Mouse (Mus musculus) spleen, postnatal 4 days (tissue): ENCODE measurements around the gene Igf1r.

Experiments used
- DNase-seq, 2 experiments: peaks; one replicate each; pipeline ENCODE4 v3.0.0; 2022; ENCODE audit warnings: low spot score in 2 of 2

The Igf1r gene

GRCm38 (mm10) chr7:68053002-68053624, 100.5 kb downstream of the Igf1r start:
- no peak for DNase-seq

- no peak for DNase-seq
Observed at GRCm38 (mm10) chr7:68054498-68054897, 101.9 kb downstream of the Igf1r start.

DNA sequence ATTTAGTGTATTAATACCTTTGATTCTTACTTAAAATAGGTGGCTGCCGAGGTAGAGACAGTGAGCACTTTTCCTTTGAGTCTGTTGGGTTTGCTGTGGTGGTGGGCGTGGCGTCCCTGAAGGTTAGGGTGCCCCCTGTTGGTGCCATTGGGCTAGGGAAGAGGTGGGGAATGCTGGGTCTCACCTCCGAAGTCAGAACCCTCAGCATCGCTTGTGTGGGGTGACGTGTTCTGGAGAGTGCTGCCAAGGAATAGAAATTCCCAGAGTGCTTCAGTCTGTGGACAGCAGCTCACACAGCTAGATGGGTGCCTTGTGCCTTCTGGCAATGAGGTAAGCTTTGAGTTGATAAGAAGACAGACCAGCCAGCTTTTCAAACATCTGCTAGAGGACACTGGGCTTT, 102.3 kb downstream of the Igf1r start:
- no peak for DNase-seq

DNA sequence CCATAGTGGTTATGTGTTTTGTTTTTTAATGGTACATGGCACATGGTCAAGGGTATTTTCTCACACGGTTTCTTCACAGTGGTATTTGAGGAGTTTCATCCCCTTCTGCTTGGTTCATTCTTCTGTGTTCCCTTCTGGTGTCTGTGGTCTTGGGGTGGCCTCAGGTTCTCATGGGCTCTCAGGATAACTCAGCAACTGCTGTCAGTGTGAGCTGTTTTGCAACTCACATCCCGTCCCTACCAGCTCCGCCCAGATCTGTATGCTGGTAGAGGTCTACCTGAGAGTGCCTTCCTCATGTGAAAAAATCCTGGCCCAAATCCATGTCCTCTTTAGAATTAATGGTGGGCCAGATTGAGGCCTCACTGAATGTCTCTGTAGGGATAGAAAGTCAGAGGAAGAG, 104.4 kb downstream of the Igf1r start:
- DNase-seq = no peak

- DNase-seq = no peak
Observed at GRCm38 (mm10) chr7:68059690-68060089, 107.1 kb downstream of the Igf1r start.

DNA sequence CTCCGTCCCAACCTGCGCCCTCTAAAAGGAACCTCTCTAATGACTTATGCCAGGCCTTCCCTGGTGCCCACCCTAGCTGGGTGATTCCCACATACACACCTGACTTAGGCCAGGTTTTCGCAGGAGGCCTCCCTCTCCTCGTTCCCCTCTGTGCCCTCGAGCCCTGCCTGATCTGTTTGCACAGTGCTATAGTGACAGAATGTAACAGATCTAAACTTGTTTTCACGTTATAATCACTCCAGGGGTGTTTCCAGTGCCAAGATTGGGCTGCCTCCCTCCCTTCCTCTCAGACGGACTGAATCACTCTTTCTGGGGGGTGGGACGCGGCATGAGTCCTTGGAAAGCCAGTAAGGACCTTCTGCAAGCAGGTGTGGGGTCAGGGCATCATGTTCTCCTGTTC, 108.8 kb downstream of the Igf1r start:
- DNase-seq = no peak

DNA sequence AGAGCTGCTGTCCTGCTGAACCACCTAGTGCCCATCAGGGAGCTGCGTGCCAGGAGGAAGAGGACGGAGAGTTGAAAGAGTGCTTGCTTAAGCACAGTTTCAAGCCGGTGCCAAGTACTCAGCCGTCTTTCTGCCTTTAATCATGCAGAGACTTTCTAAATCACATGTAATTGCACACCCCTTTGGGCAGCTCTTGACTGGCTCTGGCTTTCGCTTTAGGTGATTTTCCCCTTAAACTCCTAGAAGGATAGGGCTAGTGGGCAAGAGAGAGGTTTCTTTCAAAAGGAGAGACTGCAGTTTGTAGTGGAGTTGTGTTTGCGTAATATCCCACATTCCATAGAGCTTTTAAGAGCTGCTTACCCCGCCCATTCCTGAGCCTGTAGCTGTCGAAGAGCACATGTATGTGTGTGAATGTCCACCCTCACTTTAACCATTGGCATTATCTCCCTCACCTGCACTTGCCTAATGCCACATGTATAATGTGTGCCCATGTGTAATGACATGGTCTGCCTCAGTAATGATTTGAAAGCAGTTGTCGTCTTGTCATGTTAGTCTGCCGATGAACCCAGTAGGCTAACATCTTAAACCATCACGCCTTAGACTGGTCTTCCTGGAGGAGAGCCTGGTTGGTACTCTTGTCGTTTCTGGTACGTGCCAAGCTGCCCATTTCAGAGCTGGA, 109.7 kb downstream of the Igf1r start:
- DNase-seq = no peak

DNA sequence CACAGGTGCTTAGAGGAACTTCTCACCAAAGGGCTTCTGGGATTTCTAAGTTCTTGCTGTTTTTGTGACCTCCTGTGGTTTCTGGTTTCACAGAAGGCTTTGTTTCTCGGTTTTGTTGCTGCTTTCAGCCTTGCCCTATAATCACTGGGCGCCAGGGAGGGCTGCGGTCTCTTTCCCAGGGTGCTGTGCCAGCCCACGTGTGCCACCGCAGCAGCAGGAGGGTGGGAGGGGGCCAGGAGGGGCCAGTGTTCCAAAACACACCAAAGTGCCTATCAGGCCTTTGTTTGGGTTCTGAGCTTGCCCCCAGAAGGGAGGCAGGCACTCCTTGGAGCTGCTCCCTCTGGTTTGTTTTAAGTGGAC, 110.2 kb downstream of the Igf1r start:
- DNase-seq = no peak

DNA sequence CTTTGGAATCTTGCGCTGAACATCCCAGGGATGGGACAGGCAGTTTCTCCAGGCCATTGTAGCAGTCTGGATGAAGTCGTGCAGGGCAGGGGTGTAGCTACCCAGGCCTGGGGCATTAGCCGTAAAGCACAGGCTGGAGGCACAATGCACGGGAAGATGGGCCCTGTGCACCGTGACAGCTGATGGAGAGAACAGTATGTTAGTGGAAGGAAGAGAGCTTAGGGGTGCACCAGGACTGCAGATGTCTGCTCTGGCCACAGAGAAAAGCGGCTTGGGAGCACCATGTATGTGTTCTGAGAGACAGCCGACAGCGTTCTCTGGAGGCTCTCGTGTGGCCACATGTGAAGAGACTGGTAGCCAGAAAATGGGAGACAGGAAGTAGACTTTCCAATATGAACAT, 111.1 kb downstream of the Igf1r start:
- no peak for DNase-seq

GRCm38 (mm10) chr7:68064120-68064519, 111.5 kb downstream of the Igf1r start:
- no peak for DNase-seq

DNA sequence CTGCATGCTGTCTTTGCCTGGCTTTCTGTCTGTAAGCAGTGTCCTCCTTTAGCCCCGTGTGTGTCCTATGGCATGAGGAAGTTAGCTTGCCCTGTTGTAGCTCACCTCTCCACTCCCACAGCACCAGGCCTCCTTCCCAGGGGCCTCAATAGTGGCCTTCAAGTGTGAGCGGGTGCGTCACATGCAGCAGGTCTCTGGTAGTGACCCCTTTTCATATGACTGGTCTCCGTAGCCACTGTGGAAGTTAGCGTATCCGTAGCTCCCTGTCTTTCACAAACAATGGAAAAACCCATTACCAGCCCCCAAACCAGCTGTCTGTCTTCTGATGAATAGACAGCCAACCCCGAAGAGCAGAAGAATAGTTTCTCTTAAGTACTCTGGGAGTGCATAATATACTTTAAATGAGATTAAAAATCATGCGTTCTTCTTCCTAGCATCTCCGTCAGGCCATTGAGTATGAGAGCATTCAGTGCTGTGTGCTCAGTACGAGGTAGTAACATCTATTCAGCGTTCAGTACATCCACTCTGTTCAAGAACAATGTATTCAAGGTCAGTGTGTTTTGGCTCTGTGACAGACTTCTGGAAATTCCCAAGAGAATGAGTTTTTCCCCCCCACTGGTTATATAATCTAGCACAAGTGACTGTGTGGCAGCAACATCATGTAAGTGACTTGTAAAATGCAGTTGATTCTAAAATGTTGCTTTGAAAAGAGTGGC, 112.2 kb downstream of the Igf1r start:
- no peak for DNase-seq

DNA sequence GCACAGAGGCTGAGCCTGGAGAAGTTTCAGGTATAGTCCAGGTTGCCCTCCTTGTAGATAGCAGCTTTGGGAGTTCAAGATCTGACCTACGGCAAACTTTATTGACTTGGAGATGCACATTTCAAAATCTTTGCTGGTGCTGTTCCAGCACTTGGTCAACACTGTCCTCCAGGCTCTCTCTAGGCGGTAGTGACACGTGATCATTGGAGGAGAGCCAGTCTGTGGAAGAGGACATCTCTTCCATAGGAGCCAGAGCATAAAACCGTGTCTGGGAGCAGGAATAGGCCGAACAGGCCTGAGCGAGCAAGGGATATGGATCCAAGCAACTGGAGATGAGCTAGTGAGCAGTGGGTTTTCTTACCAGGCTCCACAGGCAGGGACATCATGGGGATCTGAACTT, 113.3 kb downstream of the Igf1r start:
- no peak for DNase-seq

- no peak for DNase-seq
Observed at GRCm38 (mm10) chr7:68067321-68067720, 114.7 kb downstream of the Igf1r start.

- no peak for DNase-seq
Observed at GRCm38 (mm10) chr7:68069324-68069723, 116.7 kb downstream of the Igf1r start.

- no peak for DNase-seq
Observed at GRCm38 (mm10) chr7:68070030-68070429, 117.4 kb downstream of the Igf1r start.

DNA sequence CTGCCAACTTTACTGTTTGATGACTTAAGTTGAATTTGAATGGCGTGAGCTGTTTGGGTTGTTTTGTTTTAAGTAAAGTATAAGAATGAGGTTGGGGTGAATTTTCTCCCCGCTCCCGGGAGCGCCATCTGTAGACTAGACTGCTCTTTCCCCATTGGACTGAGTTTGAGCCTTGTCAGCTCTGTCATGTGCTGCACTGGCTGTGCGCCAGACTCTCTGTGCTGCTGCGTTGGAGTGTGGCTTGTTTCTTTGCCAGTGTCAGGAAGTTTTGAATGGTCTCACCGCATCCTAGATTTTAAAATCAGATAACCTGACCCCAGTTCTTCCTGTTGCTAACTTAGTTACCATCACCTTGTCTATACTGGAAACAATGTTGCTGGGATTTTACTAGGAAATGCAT, 118.0 kb downstream of the Igf1r start:
- peak in 1 of 2 experiments; percentile 40 for DNase-seq

- no peak for DNase-seq
Observed at GRCm38 (mm10) chr7:68071050-68071449, 118.4 kb downstream of the Igf1r start.

DNA sequence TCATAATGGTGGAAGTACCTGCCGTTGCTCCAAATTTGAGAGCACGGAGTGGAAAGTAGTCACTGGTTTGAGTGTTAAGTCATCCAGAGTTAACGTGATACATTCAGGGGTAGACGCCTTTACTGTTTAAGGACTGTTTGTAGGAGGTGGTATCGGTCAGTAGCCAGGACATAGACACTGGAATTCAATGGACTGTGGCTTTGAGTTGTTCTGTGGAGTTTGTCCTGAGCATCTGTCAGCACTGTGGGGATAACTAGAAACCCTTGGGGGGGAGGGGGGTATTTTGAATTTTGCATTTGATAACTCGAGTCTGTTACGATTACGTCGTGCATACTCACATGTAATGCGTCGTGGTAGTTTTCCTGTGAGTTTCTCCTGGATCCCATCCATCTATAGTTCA, 119.1 kb downstream of the Igf1r start:
- DNase-seq = no peak

DNA sequence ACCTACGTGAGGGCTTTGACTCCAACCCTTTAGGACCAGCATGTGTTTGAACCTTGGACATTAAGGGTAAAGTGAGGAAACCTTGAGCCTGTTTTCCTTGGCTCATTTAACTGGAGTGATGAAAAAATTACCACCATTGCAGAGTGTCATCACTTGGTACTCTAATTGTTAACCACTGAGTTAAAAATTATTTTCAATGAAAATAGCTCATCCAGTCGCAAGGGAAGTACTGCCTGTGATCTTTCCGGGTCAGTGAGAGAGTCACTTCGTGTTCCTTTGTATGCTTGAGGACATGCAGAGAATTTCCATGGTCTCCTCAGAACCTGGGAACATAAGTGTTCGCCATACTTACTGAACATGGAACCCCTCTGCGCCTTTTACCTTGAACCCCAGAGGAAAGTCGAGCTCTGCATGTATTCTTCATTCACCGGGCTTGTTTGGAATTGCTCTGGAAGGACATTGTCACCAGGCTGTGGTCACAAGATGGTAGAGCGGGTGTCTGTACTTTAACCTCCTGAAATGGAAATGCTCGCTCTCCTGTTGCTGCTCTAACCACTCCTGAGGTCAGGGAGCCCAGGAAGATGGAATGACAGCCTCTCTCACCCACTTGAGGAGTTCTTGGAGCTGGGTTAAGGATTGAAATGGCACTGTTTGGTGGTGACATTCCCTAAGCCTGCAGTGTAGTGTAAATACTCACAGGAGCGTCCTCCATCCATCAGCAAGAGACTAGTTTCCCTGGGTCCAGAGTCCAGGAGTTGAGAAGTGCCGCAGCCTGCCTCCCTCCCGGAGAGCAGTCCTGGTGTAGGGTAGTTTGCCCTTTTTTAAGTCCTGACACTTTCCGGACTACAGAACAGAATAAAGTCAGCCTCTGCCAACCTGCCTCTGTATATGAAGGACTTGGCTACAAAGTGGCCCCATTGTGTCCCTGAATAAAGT, 120.2 kb downstream of the Igf1r start:
- DNase-seq = no peak

DNA sequence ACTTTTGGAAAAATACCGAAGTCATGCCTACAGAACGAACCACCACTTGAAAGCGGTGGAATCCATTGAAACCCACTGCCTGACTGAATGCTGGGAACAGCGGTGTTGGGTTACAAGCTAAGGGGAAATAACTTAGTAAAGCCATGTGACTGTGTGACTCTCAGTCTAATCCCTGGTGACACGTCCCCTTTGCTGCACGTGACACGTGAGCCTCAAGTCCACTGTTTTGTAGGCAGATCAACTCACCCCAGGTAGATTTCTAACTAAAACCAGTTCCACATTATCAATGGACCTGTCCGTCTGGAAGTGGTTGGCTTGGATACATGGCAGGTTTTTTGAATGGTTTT, 120.8 kb downstream of the Igf1r start:
- no peak for DNase-seq

DNA sequence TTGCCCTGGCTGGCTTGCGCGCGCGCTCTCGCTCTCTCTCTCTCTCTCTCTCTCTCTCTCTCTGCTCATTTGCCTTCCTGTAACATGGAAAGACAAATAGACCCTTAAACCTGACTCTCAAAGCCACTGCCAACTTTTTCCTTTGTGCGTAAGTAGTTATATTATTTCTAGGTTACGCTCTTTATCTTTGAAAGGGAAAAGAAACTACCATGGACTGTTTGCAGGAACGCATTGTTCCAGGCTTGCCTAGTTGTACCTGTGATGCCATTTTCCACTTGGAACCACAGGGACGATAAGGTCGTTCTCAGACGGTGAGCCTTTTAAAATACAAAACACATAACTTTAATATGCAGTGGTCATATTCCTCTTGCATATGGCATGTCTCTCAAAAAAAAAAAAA, 122.1 kb downstream of the Igf1r start:
- no peak for DNase-seq

DNA sequence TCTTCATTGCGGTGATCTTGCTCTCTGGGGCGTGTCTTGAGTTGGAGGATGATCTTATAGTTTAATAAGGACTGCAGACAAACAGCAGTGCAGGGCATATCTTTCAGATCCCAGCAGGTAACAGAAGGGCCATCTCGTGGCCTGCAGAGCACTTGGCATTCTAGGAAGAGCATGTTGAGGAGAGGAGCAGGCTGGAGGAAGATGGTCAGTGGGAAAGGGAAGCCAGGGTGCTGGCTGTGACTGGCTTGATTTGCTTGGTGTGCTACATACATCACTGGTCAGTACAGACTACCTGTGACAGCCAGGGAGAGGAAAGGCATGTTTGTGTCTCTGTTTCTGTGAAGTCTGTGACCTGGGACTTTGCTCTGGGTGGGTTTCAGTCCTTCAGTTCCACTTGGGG, 122.8 kb downstream of the Igf1r start:
- DNase-seq = no peak
